Comparison of ENCODE assay signal across 22 mouse cellular contexts in genomic region chr12:99254436-99254835, GRCm38 (mm10).
A peak's percentile ranks its signal among the peaks of the same experiment; 100 is the strongest.
DNase-seq lines count a peak whose midpoint lies in the region; ATAC-seq and TF ChIP-seq lines count a peak whose summit lies in the region.
"Had no signal": no experiment of that assay in that cellular context is flagged by ENCODE, and none has a peak within 500 bp of the region (broad histone marks: within the 10 kb centered on the region; RNA-seq: fewer than 3 reads in every experiment).

No protein-coding gene starts in this region.

- in situ Hi-C loops in ES-E14 (cut with MboI; ENCODE audit: low sequenced_read_pairs in 2 of 2, unreplicated experiment in 2 of 2) = no loop called here

- no peak overlapping the region for H3K4me3 ChIP-seq in ES-E14 (ENCODE audit: insufficient read depth in 1 of 2, low read depth in 1 of 2, low read length in 2 of 2, poor library complexity in 1 of 2, severe bottlenecking in 1 of 2)
- no peak overlapping the region for H3K4me3 ChIP-seq in liver, postnatal 0 days (ENCODE audit: low read depth, low read length)

- no peaks in the 10 kb centered on the region for H3K27me3 ChIP-seq in liver, postnatal 0 days (ENCODE audit: insufficient read depth, low read length)
- H3K27me3 ChIP-seq: CH12.LX, Patski had no signal

- no peaks in the 10 kb centered on the region for H3K9me3 ChIP-seq in ES-E14 (ENCODE audit: control insufficient read depth, insufficient read depth, low read depth, low read length)
- H3K9me3 ChIP-seq in liver, postnatal 0 days (ENCODE audit: low read length) = no peaks in the 10 kb centered on the region

- DNase-seq in ES-E14 (ENCODE audit: low read depth, low spot score) = no peak
- DNase-seq in fat pad, adult 2 months (ENCODE audit: extremely low read depth, low read depth, low spot score) = peak; percentile 97
- DNase-seq in gonadal fat pad, adult 2 months (ENCODE audit: low read depth) = peak; percentile 86
- DNase-seq in spleen, postnatal 14 days (ENCODE audit: low spot score in 2 of 2) = no peak
- no peak for DNase-seq in liver, postnatal 0 days
- DNase-seq in retina, embryonic 14.5 days (ENCODE audit: low spot score) = no peak
- DNase-seq: adrenal gland, adult 2 months; adrenal gland, adult 8-10 months; adrenal gland, postnatal 10 days; adrenal gland, postnatal 14 days; adrenal gland, postnatal 25 days; adrenal gland, postnatal 36 days; B cell, adult 2 months; cerebellum, adult 11 months; cerebellum, adult 11-12 months; cerebellum, adult 18-20 months; cerebellum, adult 2 months had no signal

- no peak overlapping the region for H3K4me2 ChIP-seq in liver, postnatal 0 days (ENCODE audit: low read depth, low read length)

- WGBS in liver, postnatal 0 days (ENCODE audit: insufficient replicate concordance) = 83% methylated on average over 8 of the region's 8 CpGs

- ATAC-seq in liver, postnatal 0 days = no peak
- ATAC-seq: activated CD4-positive, CD25-positive, alpha-beta regulatory T cell, adult 4 months; CD4-positive, CD25-positive, alpha-beta regulatory T cell, adult 4 months; Patski had no signal

- no peaks in the 10 kb centered on the region for H3K4me1 ChIP-seq in ES-E14 (ENCODE audit: control insufficient read depth in 2 of 2, insufficient read depth in 2 of 2, low read length in 2 of 2, poor library complexity in 1 of 2)
- H3K4me1 ChIP-seq in liver, postnatal 0 days (ENCODE audit: insufficient read depth) = peaks cover 8% of the 10 kb centered on the region

- H3K9ac ChIP-seq in ES-E14 (ENCODE audit: insufficient read depth, low read depth, low read length, poor library complexity, severe bottlenecking) = no peak overlapping the region
- H3K9ac ChIP-seq in liver, postnatal 0 days (replicated peaks) = no peak overlapping the region

- no peak overlapping the region for H3K27ac ChIP-seq in ES-E14 (ENCODE audit: insufficient read depth, low read depth, low read length, poor library complexity, severe bottlenecking)
- H3K27ac ChIP-seq in liver, postnatal 0 days (ENCODE audit: low read depth) = no peak overlapping the region

- no peak for TF ChIP-seq CTCF in liver, postnatal 0 days (IDR thresholded peaks at IDR 0.05; ENCODE audit: low read depth)

- peaks cover 2% of the 10 kb centered on the region; the same call in 1 of the 2 replicates for H3K36me3 ChIP-seq in ES-E14 (ENCODE audit: control insufficient read depth, insufficient read depth, low read length, poor library complexity, severe bottlenecking)
- no peaks in the 10 kb centered on the region for H3K36me3 ChIP-seq in liver, postnatal 0 days (replicated peaks; ENCODE audit: insufficient read depth, low read length)
- H3K36me3 ChIP-seq: G1E had no signal

- no peak for TF ChIP-seq EP300 in liver, postnatal 0 days (IDR thresholded peaks at IDR 0.05; ENCODE audit: low read depth)

TF ChIP-seq in ES-E14, 5 proteins besides CTCF, POLR2A, EP300 and RAD21:
- no peak for TF ChIP-seq CHD2 (IDR thresholded peaks at IDR 0.05; ENCODE audit: low read depth, low read length)
- TF ChIP-seq MAFK (IDR thresholded peaks at IDR 0.05; ENCODE audit: insufficient read depth, low read depth, low read length) = 0 out of 2 replicates have a peak, but pooled peaks have one; percentile 48
- TF ChIP-seq ZNF384 (IDR thresholded peaks at IDR 0.05; ENCODE audit: low read depth, low read length) = no peak
- no peak for TF ChIP-seq HCFC1 (IDR thresholded peaks at IDR 0.05; ENCODE audit: borderline replicate concordance, insufficient read depth, low read length)
- TF ChIP-seq ZC3H11A (IDR thresholded peaks at IDR 0.05; ENCODE audit: borderline replicate concordance, low read depth, low read length) = no peak

Comparison
In these comparisons a context has a peak if more than half of its experiments do, and no peak if none do; other contexts are left out.
1. DNase-seq: peak in fat pad, adult 2 months (single experiment) and gonadal fat pad, adult 2 months (single experiment); none in ES-E14 (single experiment), spleen, postnatal 14 days (0 of 2), liver, postnatal 0 days (single experiment) and retina, embryonic 14.5 days (single experiment).